Mouse (Mus musculus): ENCODE data around the gene Caskin1. TPM values are rescaled to one million over a fixed set of nuclear protein-coding genes. Genes with fewer than 3 reads are reported as not detected.

The Caskin1 gene
- polyA plus RNA-seq, 1 experiment from 2014 or later: 52.2 TPM

- 80% methylated on average over 3 of the region's 3 CpGs for WGBS
- H3K4me1 ChIP-seq (ENCODE audit: control insufficient read depth, insufficient read depth, low read length): peaks cover 10% of the 10 kb centered on the region
- H3K4me2 ChIP-seq (ENCODE audit: low read depth, low read length): no peak overlapping the region
- H3K9me3 ChIP-seq (ENCODE audit: control insufficient read depth, low read length): no peaks in the 10 kb centered on the region
- H3K36me3 ChIP-seq (ENCODE audit: control insufficient read depth, insufficient read depth, low read length): no peaks in the 10 kb centered on the region
- H3K4me3 ChIP-seq (ENCODE audit: low read depth, low read length): no peak overlapping the region
- H3K27me3 ChIP-seq (ENCODE audit: control insufficient read depth, insufficient read depth, low read length): no peaks in the 10 kb centered on the region
- H3K9ac ChIP-seq (replicated peaks; ENCODE audit: low read depth, low read length): no peak overlapping the region
- no peak overlapping the region for H3K27ac ChIP-seq (ENCODE audit: low read depth, low read length)
- no peak for ATAC-seq (ENCODE audit: low read depth)
Measured at GRCm38 (mm10) chr17:24546234-24546633, 57.8 kb downstream of the Caskin1 start.

GRCm38 (mm10) chr17:24548435-24548834 is 60.0 kb downstream of the Caskin1 start:
- no peak overlapping the region for H3K9ac ChIP-seq (replicated peaks; ENCODE audit: low read depth, low read length)
- no peak overlapping the region for H3K27ac ChIP-seq (ENCODE audit: low read depth, low read length)
- peak overlapping the region; percentile 91; the same call in 1 of the 2 replicates for H3K4me2 ChIP-seq (ENCODE audit: low read depth, low read length)
- peaks cover 25% of the 10 kb centered on the region for H3K4me1 ChIP-seq (ENCODE audit: control insufficient read depth, insufficient read depth, low read length)
- no peaks in the 10 kb centered on the region for H3K36me3 ChIP-seq (ENCODE audit: control insufficient read depth, insufficient read depth, low read length)
- H3K9me3 ChIP-seq (ENCODE audit: control insufficient read depth, low read length): no peaks in the 10 kb centered on the region
- peak overlapping the region; percentile 86 for H3K4me3 ChIP-seq (ENCODE audit: low read depth, low read length)
- WGBS: 42% methylated on average over 9 of the region's 9 CpGs
- H3K27me3 ChIP-seq (ENCODE audit: control insufficient read depth, insufficient read depth, low read length): no peaks in the 10 kb centered on the region
- ATAC-seq (ENCODE audit: low read depth): no peak

GRCm38 (mm10) chr17:24548921-24549617 is 60.7 kb downstream of the Caskin1 start:
- peak; percentile 22; the same call in 1 of the 2 replicates for ATAC-seq (ENCODE audit: low read depth)

GRCm38 (mm10) chr17:24549618-24550415 is 61.4 kb downstream of the Caskin1 start, which contains the start of gene Pkd1:
Gene Pkd1, plus strand, starts transcription at chr17:24549834.
- peak within 1 kb of the TSS; percentile 91 for H3K4me2 ChIP-seq (ENCODE audit: low read depth, low read length)
- H3K36me3 ChIP-seq (ENCODE audit: control insufficient read depth, insufficient read depth, low read length): no peaks in the 10 kb centered on the region
- H3K9ac ChIP-seq (replicated peaks; ENCODE audit: low read depth, low read length): peak within 1 kb of the TSS; percentile 96
- no peaks in the 10 kb centered on the region for H3K27me3 ChIP-seq (ENCODE audit: control insufficient read depth, insufficient read depth, low read length)
- H3K9me3 ChIP-seq (ENCODE audit: control insufficient read depth, low read length): no peaks in the 10 kb centered on the region
- H3K4me1 ChIP-seq (ENCODE audit: control insufficient read depth, insufficient read depth, low read length): peaks cover 25% of the 10 kb centered on the region
- WGBS: under 1% methylated on average over 67 of the region's 72 CpGs
- H3K4me3 ChIP-seq (ENCODE audit: low read depth, low read length): peak within 1 kb of the TSS; percentile 86
- peak within 1 kb of the TSS; percentile 96 for H3K27ac ChIP-seq (ENCODE audit: low read depth, low read length)
- peak; percentile 95 for ATAC-seq (ENCODE audit: low read depth)

More at GRCm38 (mm10) chr17:24548921-24549617, 60.7 kb downstream of the Caskin1 start:
- Histone ChIP-seq H3K9ac (replicated peaks; ENCODE audit: low read depth, low read length) (0 out of 2 replicates have a peak overlapping the region, but pooled peaks have one; percentile 16), H3K27me3 (ENCODE audit: control insufficient read depth, insufficient read depth, low read length) (no peaks in the 10 kb centered on the region), H3K36me3 (ENCODE audit: control insufficient read depth, insufficient read depth, low read length) (no peaks in the 10 kb centered on the region), H3K4me2 (ENCODE audit: low read depth, low read length) (peak overlapping the region; percentile 91), H3K9me3 (ENCODE audit: control insufficient read depth, low read length) (no peaks in the 10 kb centered on the region), H3K4me3 (ENCODE audit: low read depth, low read length) (peak overlapping the region; percentile 86), H3K27ac (ENCODE audit: low read depth, low read length) (peak overlapping the region; percentile 55; the same call in 1 of the 2 replicates), H3K4me1 (ENCODE audit: control insufficient read depth, insufficient read depth, low read length) (peaks cover 25% of the 10 kb centered on the region)
- 4% methylated on average over 23 of the region's 23 CpGs for WGBS

GRCm38 (mm10) chr17:24550416-24551049 is 62.1 kb downstream of the Caskin1 start:
- Histone ChIP-seq H3K4me2 (ENCODE audit: low read depth, low read length) (peak overlapping the region; percentile 91), H3K36me3 (ENCODE audit: control insufficient read depth, insufficient read depth, low read length) (no peaks in the 10 kb centered on the region), H3K4me1 (ENCODE audit: control insufficient read depth, insufficient read depth, low read length) (peaks cover 25% of the 10 kb centered on the region), H3K27ac (ENCODE audit: low read depth, low read length) (peak overlapping the region; percentile 96), H3K27me3 (ENCODE audit: control insufficient read depth, insufficient read depth, low read length) (no peaks in the 10 kb centered on the region), H3K4me3 (ENCODE audit: low read depth, low read length) (peak overlapping the region; percentile 86), H3K9ac (replicated peaks; ENCODE audit: low read depth, low read length) (peak overlapping the region; percentile 96), H3K9me3 (ENCODE audit: control insufficient read depth, low read length) (no peaks in the 10 kb centered on the region)
- under 1% methylated on average over 44 of the region's 44 CpGs for WGBS
- ATAC-seq (ENCODE audit: low read depth): peak; percentile 83

GRCm38 (mm10) chr17:24551050-24551444 is 62.6 kb downstream of the Caskin1 start:
- no peak for ATAC-seq (ENCODE audit: low read depth)
- Histone ChIP-seq H3K4me3 (ENCODE audit: low read depth, low read length) (peak overlapping the region; percentile 86), H3K9me3 (ENCODE audit: control insufficient read depth, low read length) (no peaks in the 10 kb centered on the region), H3K4me2 (ENCODE audit: low read depth, low read length) (peak overlapping the region; percentile 91), H3K4me1 (ENCODE audit: control insufficient read depth, insufficient read depth, low read length) (peaks cover 25% of the 10 kb centered on the region), H3K27me3 (ENCODE audit: control insufficient read depth, insufficient read depth, low read length) (no peaks in the 10 kb centered on the region), H3K36me3 (ENCODE audit: control insufficient read depth, insufficient read depth, low read length) (no peaks in the 10 kb centered on the region), H3K27ac (ENCODE audit: low read depth, low read length) (peak overlapping the region; percentile 96), H3K9ac (replicated peaks; ENCODE audit: low read depth, low read length) (peak overlapping the region; percentile 96)
- 47% methylated on average over 3 of the region's 3 CpGs for WGBS

- Histone ChIP-seq H3K27ac (ENCODE audit: low read depth, low read length) (no peak overlapping the region), H3K4me2 (ENCODE audit: low read depth, low read length) (no peak overlapping the region), H3K27me3 (ENCODE audit: control insufficient read depth, insufficient read depth, low read length) (no peaks in the 10 kb centered on the region), H3K4me3 (ENCODE audit: low read depth, low read length) (no peak overlapping the region), H3K4me1 (ENCODE audit: control insufficient read depth, insufficient read depth, low read length) (peaks cover 28% of the 10 kb centered on the region), H3K9me3 (ENCODE audit: control insufficient read depth, low read length) (no peaks in the 10 kb centered on the region), H3K9ac (replicated peaks; ENCODE audit: low read depth, low read length) (no peak overlapping the region), H3K36me3 (ENCODE audit: control insufficient read depth, insufficient read depth, low read length) (no peaks in the 10 kb centered on the region; the same call in 1 of the 2 replicates)
- no peak for ATAC-seq (ENCODE audit: low read depth)
- 92% methylated on average over 7 of the region's 7 CpGs for WGBS
Measured at GRCm38 (mm10) chr17:24557091-24557490, 68.7 kb downstream of the Caskin1 start.

Measured in neural tube, embryonic 14.5 days (tissue).